Mouse (Mus musculus): Measurements from ENCODE around the gene Rangrf.
"Not testable (repeated sequence)": the region's sequence is repeated elsewhere in the genome, so short reads cannot be mapped to it uniquely, and the experiment has no call there.

The Rangrf gene

GRCm38 (mm10) chr11:69008182-69009121, 33.5 kb upstream of the Rangrf start, which contains the start of gene Pfas:
Pfas (minus strand) TSS chr11:69008460.
- Histone ChIP-seq H3K9me3 (ENCODE audit: low read length) (no peaks in the 10 kb centered on the region), H3K4me3 (replicated peaks; ENCODE audit: low read length) (peak within 1 kb of the TSS; percentile 99), H3K36me3 (ENCODE audit: insufficient read depth, low read length) (peaks cover 39% of the 10 kb centered on the region), H3K27me3 (ENCODE audit: insufficient read depth, low read length) (no peaks in the 10 kb centered on the region), H3K4me1 (replicated peaks; ENCODE audit: low read depth, low read length) (peaks cover 60% of the 10 kb centered on the region)
- TF ChIP-seq POU5F1 (IDR thresholded peaks at IDR 0.05; ENCODE audit: borderline replicate concordance, low read length) (no peak), CTCF (conservative IDR thresholded peaks at IDR 0.05; ENCODE audit: low read length) (no peak), NANOG (IDR thresholded peaks at IDR 0.05; ENCODE audit: borderline replicate concordance, low read length) (no peak)

GRCm38 (mm10) chr11:69006575-69006974, 31.6 kb upstream of the Rangrf start:
- H3K27me3 ChIP-seq (ENCODE audit: insufficient read depth, low read length); H3K9me3 ChIP-seq (ENCODE audit: low read length): not testable (repeated sequence)
- Histone ChIP-seq H3K36me3 (ENCODE audit: insufficient read depth, low read length) (peaks cover 58% of the 10 kb centered on the region), H3K4me3 (replicated peaks; ENCODE audit: low read length) (peak overlapping the region; percentile 99), H3K4me1 (replicated peaks; ENCODE audit: low read depth, low read length) (peaks cover 69% of the 10 kb centered on the region)

DNA sequence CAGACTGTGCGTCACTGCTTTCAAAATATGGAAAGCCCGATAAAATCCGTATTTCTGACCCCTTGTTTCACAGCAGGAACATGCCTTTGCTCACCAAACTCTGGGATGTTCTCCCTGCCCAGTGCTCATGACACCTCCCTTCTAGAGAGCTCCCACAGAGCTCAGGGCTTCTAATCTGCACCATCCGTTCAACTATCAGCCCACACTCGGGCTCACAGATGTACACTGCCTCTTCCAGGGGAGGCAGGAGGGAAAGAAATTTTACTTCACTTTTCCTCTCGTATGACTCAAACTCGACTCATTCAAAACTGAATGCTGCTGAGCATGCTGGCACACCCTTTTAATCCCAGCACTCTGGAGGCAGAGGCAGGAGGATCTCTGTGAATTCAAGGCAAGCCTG, 30.2 kb upstream of the Rangrf start:
- Histone ChIP-seq H3K27me3 (ENCODE audit: insufficient read depth, low read length) (no peaks in the 10 kb centered on the region), H3K36me3 (ENCODE audit: insufficient read depth, low read length) (peaks cover 72% of the 10 kb centered on the region), H3K4me3 (replicated peaks; ENCODE audit: low read length) (no peak overlapping the region), H3K4me1 (replicated peaks; ENCODE audit: low read depth, low read length) (peaks cover 68% of the 10 kb centered on the region), H3K9me3 (ENCODE audit: low read length) (no peaks in the 10 kb centered on the region)
- TF ChIP-seq CTCF (conservative IDR thresholded peaks at IDR 0.05; ENCODE audit: low read length) = no peak
- TF ChIP-seq POU5F1 (IDR thresholded peaks at IDR 0.05; ENCODE audit: borderline replicate concordance, low read length) = no peak
- no peak for TF ChIP-seq NANOG (IDR thresholded peaks at IDR 0.05; ENCODE audit: borderline replicate concordance, low read length)

DNA sequence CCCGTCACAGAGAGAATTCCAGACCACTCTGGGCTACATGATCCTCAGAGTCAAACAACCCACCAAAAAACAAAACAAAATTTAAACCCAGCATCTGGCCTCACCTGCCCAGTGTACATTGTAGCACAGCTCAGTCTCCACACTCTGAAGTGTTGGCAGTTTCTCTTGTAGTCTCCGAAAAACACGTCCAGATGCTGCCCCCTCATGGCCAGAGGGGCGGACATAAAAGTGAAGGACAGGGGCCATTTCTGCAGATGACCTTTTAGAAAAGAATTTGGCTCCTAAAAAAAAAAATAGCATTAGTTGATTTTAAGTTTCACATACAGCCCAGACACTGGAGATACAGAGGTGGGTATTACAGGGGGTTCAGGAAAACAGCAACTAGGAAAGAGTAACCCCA, 28.6 kb upstream of the Rangrf start:
- H3K36me3 ChIP-seq (ENCODE audit: insufficient read depth, low read length) = peaks cover 88% of the 10 kb centered on the region
- 0 out of 2 replicates have a peak, but pooled peaks have one; percentile 9 for TF ChIP-seq CTCF (conservative IDR thresholded peaks at IDR 0.05; ENCODE audit: low read length)
- TF ChIP-seq NANOG (IDR thresholded peaks at IDR 0.05; ENCODE audit: borderline replicate concordance, low read length) = no peak
- no peaks in the 10 kb centered on the region for H3K9me3 ChIP-seq (ENCODE audit: low read length)
- peaks cover 66% of the 10 kb centered on the region for H3K4me1 ChIP-seq (replicated peaks; ENCODE audit: low read depth, low read length)
- no peak overlapping the region for H3K4me3 ChIP-seq (replicated peaks; ENCODE audit: low read length)
- H3K27me3 ChIP-seq (ENCODE audit: insufficient read depth, low read length) = no peaks in the 10 kb centered on the region

DNA sequence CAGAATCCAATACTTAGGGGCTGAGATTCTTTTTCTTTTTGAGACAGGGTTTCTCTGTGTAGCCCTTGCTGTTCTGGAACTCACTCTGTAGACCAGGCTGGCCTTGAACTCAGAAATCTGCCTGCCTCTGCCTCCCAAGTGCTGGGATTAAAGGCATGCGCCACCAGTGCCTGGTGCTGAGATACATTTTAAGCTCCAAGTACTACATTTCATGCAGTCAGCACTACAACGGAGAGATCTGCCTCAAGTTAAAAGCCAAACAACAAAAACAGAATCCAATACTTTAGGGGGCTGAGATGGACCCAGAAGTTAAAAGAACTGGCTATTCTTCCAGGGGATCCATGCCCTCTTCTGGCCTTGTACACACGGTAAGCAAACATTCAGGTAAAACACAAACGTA, 27.8 kb upstream of the Rangrf start:
- H3K9me3 ChIP-seq (ENCODE audit: low read length); H3K27me3 ChIP-seq (ENCODE audit: insufficient read depth, low read length); H3K4me3 ChIP-seq (replicated peaks; ENCODE audit: low read length): not testable (repeated sequence)
- peaks cover 71% of the 10 kb centered on the region for H3K4me1 ChIP-seq (replicated peaks; ENCODE audit: low read depth, low read length)
- H3K36me3 ChIP-seq (ENCODE audit: insufficient read depth, low read length) = peaks cover 96% of the 10 kb centered on the region

DNA sequence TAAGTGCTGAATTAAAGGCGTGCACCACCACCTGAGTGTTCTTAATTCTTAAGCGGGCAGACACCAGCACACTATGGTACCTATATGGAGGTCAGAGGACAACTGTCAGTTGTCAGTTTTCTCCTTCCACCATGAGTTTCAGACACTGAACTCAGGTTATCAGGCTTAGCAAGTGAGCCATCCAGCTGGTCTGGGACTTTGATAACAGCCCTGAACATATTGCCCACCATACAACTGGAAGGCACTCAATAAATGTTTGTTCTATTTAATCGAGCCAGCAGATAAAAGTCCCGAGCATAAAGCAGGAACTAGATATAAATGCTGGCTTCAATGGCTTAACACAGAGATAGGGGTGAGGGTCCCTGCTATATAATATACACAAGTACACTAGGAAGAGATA, 22.1 kb upstream of the Rangrf start:
- Histone ChIP-seq H3K4me1 (replicated peaks; ENCODE audit: low read depth, low read length) (peaks cover 62% of the 10 kb centered on the region), H3K4me3 (replicated peaks; ENCODE audit: low read length) (no peak overlapping the region), H3K27me3 (ENCODE audit: insufficient read depth, low read length) (no peaks in the 10 kb centered on the region), H3K36me3 (ENCODE audit: insufficient read depth, low read length) (peaks cover 100% of the 10 kb centered on the region), H3K9me3 (ENCODE audit: low read length) (no peaks in the 10 kb centered on the region)
- TF ChIP-seq NANOG (IDR thresholded peaks at IDR 0.05; ENCODE audit: borderline replicate concordance, low read length) = no peak
- no peak for TF ChIP-seq POU5F1 (IDR thresholded peaks at IDR 0.05; ENCODE audit: borderline replicate concordance, low read length)

DNA sequence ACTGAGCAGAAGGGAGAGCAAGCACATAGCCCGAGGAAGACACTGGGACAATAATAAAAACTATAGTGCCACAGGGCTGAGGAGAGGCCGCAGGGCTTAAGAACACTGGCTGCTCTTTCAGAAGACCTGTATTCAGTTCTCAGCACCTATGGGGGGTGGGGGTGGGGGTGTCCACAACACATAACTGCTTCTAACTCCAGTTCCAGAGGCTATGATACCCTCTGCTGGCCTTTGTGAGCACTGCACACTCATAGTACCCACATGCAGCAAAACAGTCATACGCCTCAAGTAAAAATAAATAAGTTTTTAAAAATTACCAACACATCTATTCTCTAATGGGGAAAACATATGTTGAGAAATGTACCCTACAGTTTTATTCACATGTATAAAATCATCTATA, 19.4 kb upstream of the Rangrf start:
- TF ChIP-seq CTCF (conservative IDR thresholded peaks at IDR 0.05; ENCODE audit: low read length) (peak; percentile 51), NANOG (IDR thresholded peaks at IDR 0.05; ENCODE audit: borderline replicate concordance, low read length) (no peak)

DNA sequence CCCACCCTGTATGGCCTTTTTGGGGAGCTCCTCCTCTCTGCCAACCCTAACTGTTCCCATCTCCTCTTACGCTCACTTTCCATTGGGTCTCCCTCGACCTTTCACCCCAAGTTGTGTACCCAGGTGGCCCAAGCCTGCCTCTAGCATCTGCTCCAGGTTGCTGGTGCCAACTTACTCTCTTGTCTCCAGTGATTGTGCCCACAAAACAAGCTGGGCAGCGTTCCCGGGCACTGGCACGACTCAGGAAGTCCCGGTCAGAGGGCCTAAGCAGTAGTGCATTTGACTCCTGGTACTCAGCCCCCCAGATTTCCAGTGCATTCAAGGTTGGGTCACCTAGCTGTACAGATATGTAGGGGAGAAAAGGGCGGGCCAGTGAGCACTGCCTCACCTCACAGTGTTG, 18.1 kb upstream of the Rangrf start:
- Histone ChIP-seq H3K4me3 (replicated peaks; ENCODE audit: low read length) (no peak overlapping the region), H3K9me3 (ENCODE audit: low read length) (no peaks in the 10 kb centered on the region), H3K4me1 (replicated peaks; ENCODE audit: low read depth, low read length) (peaks cover 64% of the 10 kb centered on the region), H3K27me3 (ENCODE audit: insufficient read depth, low read length) (no peaks in the 10 kb centered on the region), H3K36me3 (ENCODE audit: insufficient read depth, low read length) (peaks cover 100% of the 10 kb centered on the region)
- TF ChIP-seq POU5F1 (IDR thresholded peaks at IDR 0.05; ENCODE audit: borderline replicate concordance, low read length) = no peak
- no peak for TF ChIP-seq CTCF (conservative IDR thresholded peaks at IDR 0.05; ENCODE audit: low read length)
- no peak for TF ChIP-seq NANOG (IDR thresholded peaks at IDR 0.05; ENCODE audit: borderline replicate concordance, low read length)

More for the DNA sequence above, 19.4 kb upstream of the Rangrf start:
- peaks cover 62% of the 10 kb centered on the region for H3K4me1 ChIP-seq (replicated peaks; ENCODE audit: low read depth, low read length)
- no peaks in the 10 kb centered on the region for H3K9me3 ChIP-seq (ENCODE audit: low read length)
- no peak overlapping the region for H3K4me3 ChIP-seq (replicated peaks; ENCODE audit: low read length)
- H3K27me3 ChIP-seq (ENCODE audit: insufficient read depth, low read length) = no peaks in the 10 kb centered on the region
- peaks cover 100% of the 10 kb centered on the region for H3K36me3 ChIP-seq (ENCODE audit: insufficient read depth, low read length)

DNA sequence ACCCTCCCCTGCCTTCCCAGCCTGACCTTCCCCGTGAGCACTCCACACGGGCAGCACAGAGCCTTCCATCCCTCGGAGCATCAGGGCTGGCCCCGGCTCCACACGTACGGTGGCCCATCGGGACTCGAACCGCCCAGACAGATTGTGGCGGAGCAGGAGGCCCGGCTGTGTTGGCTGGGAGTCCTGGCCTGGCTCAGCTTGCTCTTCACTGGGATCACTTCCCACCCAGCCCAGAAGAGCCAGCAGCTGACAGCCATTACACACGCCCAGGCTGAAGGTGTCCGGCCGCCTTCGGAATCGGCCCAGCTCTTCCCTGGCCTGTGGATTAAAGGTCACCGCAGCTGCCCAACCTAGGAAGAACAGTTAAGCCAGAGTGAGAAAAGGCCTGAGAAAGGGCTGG, 13.4 kb upstream of the Rangrf start:
- Histone ChIP-seq H3K27me3 (ENCODE audit: insufficient read depth, low read length) (no peaks in the 10 kb centered on the region), H3K36me3 (ENCODE audit: insufficient read depth, low read length) (peaks cover 88% of the 10 kb centered on the region), H3K9me3 (ENCODE audit: low read length) (no peaks in the 10 kb centered on the region), H3K4me3 (replicated peaks; ENCODE audit: low read length) (no peak overlapping the region), H3K4me1 (replicated peaks; ENCODE audit: low read depth, low read length) (peaks cover 42% of the 10 kb centered on the region)
- TF ChIP-seq CTCF (conservative IDR thresholded peaks at IDR 0.05; ENCODE audit: low read length) (no peak), POU5F1 (IDR thresholded peaks at IDR 0.05; ENCODE audit: borderline replicate concordance, low read length) (no peak)

All from E14TG2a.4 (cell line).